Mouse (Mus musculus) megakaryocyte, embryonic 14.5 days (primary cell): ENCODE measurements around the gene Acbd4.

Source experiments
- FLI1 ChIP-seq: IDR thresholded peaks from 2 replicates; pipeline ENCODE4 v1.6.1; 2012; ENCODE audit warnings: low read length, inconsistent platforms, mixed read lengths
- GATA1 ChIP-seq: IDR thresholded peaks from 3 replicates; pipeline ENCODE4 v1.6.1; 2012; ENCODE audit warnings: mixed read lengths, low read length, inconsistent platforms, borderline replicate concordance

DNA sequence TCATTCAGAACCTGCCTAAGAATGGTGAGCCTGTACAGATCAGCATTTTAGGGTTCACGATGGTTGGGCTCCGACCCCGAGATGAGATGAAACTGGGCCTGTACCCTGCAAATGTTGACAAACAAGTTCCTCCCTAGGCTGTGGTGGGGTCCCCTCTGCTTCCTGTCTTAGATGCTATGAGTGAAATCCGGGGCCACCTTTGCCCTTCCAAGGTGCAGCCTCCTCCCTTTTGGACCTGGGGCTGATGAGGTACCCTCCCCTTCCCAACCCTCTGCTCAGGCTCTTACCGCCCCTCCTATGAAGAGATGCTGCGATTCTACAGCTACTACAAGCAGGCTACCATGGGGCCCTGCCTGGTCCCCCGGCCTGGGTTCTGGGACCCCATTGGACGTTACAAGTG is 2.1 kb downstream of the Acbd4 start:
- TF ChIP-seq GATA1 (no peak), FLI1 (no peak)
